20 mouse cellular contexts compared by ENCODE assay signal in the genomic region with DNA sequence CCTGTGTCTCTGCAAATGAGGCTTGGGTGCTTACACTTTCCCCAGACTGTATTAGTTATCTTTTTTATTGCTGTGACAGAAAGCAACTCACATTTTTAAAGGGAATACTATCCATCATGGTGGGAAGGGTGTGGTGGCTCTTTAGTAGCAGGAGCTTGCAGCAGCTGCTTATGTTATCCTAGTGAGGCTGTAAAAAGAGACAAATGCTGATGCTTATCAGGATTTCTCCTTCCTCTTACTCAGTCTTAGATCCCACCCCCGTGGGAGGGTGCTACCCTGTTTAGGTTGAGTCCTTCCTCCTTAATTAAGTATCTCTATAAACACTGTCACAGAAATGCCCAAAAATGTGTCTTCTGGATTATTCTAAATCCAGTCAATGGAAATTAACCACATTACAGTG.
"Had no signal": no experiment of that assay in that cellular context is flagged by ENCODE, and none has a peak within 500 bp of the region (broad histone marks: within the 10 kb centered on the region; RNA-seq: fewer than 3 reads in every experiment).

No protein-coding gene starts in this region.

- H3K27me3 ChIP-seq: limb, embryonic 12.5 days; limb, embryonic 15.5 days; neural tube, embryonic 13.5 days; stomach, embryonic 15.5 days had no signal

- ATAC-seq: liver, postnatal 0 days had no signal

- H3K36me3 ChIP-seq: limb, embryonic 12.5 days; limb, embryonic 15.5 days; neural tube, embryonic 13.5 days; stomach, embryonic 15.5 days had no signal

- H3K9ac ChIP-seq: limb, embryonic 12.5 days; limb, embryonic 15.5 days; liver, embryonic 14.5 days; liver, postnatal 0 days; lung, embryonic 14.5 days; neural tube, embryonic 13.5 days; stomach, embryonic 15.5 days had no signal

- H3K4me3 ChIP-seq: layer of hippocampus, adult 2 months; limb, embryonic 12.5 days; limb, embryonic 15.5 days; neural tube, embryonic 13.5 days; stomach, embryonic 15.5 days had no signal

- H3K27ac ChIP-seq: kidney, postnatal 0 days; layer of hippocampus, adult 2 months; limb, embryonic 12.5 days; limb, embryonic 15.5 days; liver, embryonic 14.5 days; neural tube, embryonic 13.5 days; stomach, embryonic 15.5 days had no signal

- DNase-seq: kidney, postnatal 25 days; left cerebral cortex, postnatal 4 days; liver, postnatal 0 days; lung, embryonic 14.5 days; lung, postnatal 10 days; lung, postnatal 36 days; midbrain, embryonic 14.5 days; retina, postnatal 1 day; right cerebral cortex, postnatal 25 days; spleen, adult 18-20 months; thymus, postnatal 36 days had no signal

- H3K9me3 ChIP-seq: limb, embryonic 12.5 days; limb, embryonic 15.5 days; neural tube, embryonic 13.5 days; stomach, embryonic 15.5 days had no signal

- H3K4me1 ChIP-seq: limb, embryonic 12.5 days; limb, embryonic 15.5 days; stomach, embryonic 15.5 days had no signal

- H3K4me2 ChIP-seq: limb, embryonic 12.5 days; limb, embryonic 15.5 days; liver, embryonic 11.5 days; lung, embryonic 14.5 days; midbrain, embryonic 11.5 days; neural tube, embryonic 13.5 days; stomach, embryonic 15.5 days had no signal
